Mouse (Mus musculus): ENCODE data around the gene Bcas2.

DNA sequence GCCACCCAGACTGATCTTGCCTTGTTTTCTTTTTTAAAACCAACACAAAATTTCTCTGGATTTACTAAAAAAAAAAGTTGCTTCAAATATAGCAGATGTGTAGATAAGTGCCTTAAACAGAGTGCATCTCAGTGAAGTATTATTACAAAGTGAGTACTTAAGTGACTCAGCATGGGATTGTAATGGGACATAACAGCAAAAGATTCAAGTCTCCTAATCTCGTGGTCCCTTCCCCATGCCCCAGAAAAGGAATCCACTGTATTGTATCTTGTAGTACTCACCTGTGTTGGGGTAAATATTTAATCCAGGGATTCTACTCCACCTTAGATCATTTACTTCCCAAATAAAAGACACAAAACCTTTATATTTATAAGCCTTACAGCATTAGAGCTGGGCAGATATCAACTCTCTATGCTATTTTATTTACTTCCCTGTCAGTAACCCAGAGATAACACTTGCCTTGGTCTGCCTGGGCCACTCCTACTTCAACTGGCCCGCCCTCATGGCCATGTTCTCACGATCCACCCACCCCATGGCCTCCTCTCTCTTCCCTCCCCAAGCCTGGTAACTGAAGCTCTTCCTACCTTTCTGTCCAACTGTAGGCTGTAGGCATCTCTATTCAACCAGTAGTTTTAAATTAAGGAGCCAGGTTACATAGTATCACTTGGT, 12.1 kb upstream of the Bcas2 start:
- TF ChIP-seq EP300 (IDR thresholded peaks at IDR 0.05; ENCODE audit: low read depth) (no peak), CTCF (IDR thresholded peaks at IDR 0.05; ENCODE audit: low read depth) (no peak)
